Mouse (Mus musculus) layer of hippocampus, postnatal 10 days (tissue): ENCODE results near the gene Cdnf. TPM values are rescaled to one million over a fixed set of nuclear protein-coding genes. Genes with fewer than 3 reads are reported as not detected.

ENCODE experiments used
- total RNA-seq, 2 experiments: library from RNA; stranded (reverse); gene quantifications; 2 replicates each; pipeline ENCODE4 v1.2.3; 2021

The Cdnf gene
- total RNA-seq, 2 experiments from 2014 or later = 0.98 to 1.4 TPM

Other genes with a start within 250 kb of the Cdnf start
- 10 to 100 TPM; 76.4 to 78.5 TPM for gene Nmt2, start 228.8 kb upstream of the Cdnf start, total RNA-seq
- gene Rpp38, start 180.4 kb upstream of the Cdnf start, total RNA-seq = 1 to 10 TPM; 8.6 to 9.1 TPM
- 1 to 10 TPM; 1.9 to 2.0 TPM for gene Acbd7, start 176.9 kb upstream of the Cdnf start, total RNA-seq
- gene Olah, start 115.8 kb upstream of the Cdnf start, total RNA-seq = not detected
- 1 to 10 TPM; 5.8 to 6.8 TPM for gene Meig1, start 90.4 kb upstream of the Cdnf start, total RNA-seq
- 10 to 100 TPM; 10.6 to 13.5 TPM for gene Dclre1c, start 88.9 kb upstream of the Cdnf start, total RNA-seq
- 1 to 10 TPM; 4.7 to 4.8 TPM for gene Suv39h2, start 38.0 kb upstream of the Cdnf start, total RNA-seq
- 1 to 10 TPM; 6.7 to 7.0 TPM for gene Gm45902, start 240 bp upstream of the Cdnf start, total RNA-seq
- gene Hspa14, start 216 bp upstream of the Cdnf start, total RNA-seq = 10 to 100 TPM; 47.0 to 48.8 TPM
- 10 to 100 TPM; 22.3 to 25.6 TPM for gene Fam107b, start 57.5 kb downstream of the Cdnf start, total RNA-seq